Mouse (Mus musculus) lung, postnatal 4 days (tissue): ENCODE results near the gene Pde7b.
"Not testable (repeated sequence)": the region's sequence is repeated elsewhere in the genome, so short reads cannot be mapped to it uniquely, and the experiment has no call there.

Source experiments
- DNase-seq, 2 experiments: peaks; one replicate each; pipeline ENCODE4 v3.0.0; 2021

Pde7b gene

DNA sequence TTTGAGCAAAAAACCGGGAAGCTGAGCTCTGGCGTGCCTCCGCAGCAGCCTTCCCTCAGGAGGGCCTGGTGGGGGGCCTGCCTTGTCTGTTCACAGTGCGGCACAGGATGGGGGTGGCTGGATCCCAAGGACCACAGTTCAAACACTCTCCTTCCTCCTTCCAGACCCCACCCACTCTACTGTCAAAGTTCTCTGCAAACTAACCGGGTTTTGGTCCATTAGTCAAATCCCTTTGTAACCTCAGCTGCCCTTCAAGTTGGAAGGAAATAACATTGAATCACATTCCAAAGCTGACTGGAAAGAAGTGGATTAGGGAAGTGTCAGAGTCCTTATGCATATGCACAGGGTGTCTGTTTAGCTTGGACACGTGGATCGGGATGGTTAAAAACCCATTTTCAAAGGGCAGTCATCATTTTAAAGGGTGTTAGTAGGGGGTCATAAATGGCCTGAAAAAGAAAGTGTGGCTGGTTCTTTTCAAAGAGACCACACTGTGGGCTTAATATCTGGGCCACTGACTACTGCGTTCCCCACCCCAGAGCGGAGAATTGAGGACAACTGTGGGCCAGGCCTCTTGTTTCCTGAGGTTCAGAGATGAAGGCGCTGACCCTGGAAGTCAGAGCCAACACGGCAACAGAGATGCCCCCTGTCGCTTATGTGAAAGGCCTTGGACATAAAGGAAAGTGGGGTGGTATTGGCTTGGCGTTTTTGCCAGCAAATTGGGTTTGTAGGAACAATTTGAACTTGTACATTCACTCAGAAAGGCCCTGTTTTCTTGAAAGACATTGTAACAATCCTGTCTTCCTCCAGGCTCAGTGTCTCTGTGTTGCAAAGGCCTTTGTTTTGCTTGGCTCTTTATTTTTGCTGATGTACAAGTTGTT lies 175.8 kb downstream of the Pde7b start:
- peak; percentile 29 to 52 for DNase-seq

DNA sequence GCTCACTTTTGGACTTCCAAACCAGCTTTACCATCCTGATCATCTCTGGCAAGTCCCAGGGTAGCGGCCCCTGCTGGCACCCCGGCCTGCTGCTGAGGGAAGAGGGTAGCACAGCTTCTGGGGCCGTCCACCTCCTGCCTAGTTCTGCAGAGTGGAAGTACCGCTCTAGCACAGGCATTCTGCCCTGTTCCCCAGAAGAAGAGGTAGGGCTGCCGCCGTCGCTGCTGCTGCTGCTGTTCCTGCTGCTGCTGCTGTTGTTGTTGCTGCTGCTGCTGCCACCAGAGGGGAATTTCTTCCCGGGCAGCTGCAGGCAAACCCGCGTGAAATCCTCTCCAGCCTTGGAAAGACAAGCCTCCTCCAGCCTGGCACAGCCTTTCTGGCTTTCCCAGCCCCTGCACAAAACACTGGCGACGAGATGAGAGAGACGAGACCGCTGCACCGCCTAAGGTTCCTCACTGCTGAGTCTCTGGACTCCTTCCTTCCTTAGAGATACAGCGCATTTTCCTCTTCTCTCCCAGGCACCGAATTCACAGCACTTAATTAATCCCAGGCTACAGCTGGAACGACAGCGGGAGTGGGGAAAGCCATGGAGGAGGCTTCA lies 176.8 kb downstream of the Pde7b start:
- peak; percentile 70 to 72 for DNase-seq

DNA sequence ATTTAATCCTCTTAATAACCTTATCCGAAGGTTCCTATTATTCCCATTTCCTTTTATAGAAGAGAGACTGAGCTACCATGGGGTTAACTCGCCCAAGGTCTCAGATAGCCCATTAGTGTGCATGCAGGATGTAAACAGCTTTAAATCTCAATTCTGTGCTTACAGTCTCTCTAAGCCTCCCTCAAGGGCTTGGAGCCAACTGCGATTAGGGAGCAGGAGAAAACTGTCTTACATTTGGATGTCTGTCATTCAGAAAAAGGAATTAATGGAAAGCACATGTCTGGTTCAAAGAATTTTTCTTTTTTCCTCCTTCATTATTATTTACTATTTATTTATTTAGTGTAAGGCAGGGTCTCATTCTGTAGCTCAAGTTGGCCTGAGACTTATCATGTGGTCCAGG lies 181.8 kb downstream of the Pde7b start:
- no peak for DNase-seq

DNA sequence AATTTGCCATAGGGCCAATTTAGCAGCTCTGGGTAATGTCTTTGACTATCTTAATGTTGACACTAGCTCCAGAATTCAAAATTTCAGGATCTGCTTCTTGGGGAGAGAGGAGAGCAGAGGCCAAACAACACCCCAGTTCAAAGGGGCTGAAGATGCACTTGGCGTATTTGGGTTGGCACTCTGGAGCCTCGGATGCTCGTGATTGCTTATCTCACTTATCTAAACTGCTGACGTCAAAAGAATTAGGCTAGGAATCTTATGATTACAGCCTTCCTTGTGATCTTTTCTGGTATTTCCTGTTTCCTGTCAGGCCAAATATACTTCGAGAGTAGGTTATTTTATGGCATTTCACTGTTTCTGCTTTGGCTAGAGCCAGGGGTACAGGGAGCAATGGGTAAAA lies 191.1 kb downstream of the Pde7b start:
- DNase-seq = peak in 1 of 2 experiments; percentile 43

DNA sequence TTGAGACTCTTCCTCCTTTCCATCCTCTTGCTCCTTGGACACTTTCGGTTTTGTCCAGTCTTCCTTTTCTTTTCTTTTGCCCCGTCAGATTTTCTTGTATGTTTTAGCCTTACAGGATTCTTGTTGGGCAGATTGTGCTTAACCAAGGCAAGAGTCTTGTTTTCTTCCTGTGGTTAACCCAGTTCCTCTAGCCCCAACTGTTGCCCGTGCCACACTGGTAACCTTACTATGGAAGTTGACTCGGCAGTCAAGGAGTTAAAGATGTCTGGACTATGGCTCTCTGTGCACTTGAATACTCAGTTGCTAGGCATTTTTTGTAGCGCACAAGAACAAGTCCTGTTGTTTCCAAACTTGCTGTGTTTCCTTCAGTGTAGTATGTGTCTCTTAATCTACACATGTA lies 193.0 kb downstream of the Pde7b start:
- no peak for DNase-seq

DNA sequence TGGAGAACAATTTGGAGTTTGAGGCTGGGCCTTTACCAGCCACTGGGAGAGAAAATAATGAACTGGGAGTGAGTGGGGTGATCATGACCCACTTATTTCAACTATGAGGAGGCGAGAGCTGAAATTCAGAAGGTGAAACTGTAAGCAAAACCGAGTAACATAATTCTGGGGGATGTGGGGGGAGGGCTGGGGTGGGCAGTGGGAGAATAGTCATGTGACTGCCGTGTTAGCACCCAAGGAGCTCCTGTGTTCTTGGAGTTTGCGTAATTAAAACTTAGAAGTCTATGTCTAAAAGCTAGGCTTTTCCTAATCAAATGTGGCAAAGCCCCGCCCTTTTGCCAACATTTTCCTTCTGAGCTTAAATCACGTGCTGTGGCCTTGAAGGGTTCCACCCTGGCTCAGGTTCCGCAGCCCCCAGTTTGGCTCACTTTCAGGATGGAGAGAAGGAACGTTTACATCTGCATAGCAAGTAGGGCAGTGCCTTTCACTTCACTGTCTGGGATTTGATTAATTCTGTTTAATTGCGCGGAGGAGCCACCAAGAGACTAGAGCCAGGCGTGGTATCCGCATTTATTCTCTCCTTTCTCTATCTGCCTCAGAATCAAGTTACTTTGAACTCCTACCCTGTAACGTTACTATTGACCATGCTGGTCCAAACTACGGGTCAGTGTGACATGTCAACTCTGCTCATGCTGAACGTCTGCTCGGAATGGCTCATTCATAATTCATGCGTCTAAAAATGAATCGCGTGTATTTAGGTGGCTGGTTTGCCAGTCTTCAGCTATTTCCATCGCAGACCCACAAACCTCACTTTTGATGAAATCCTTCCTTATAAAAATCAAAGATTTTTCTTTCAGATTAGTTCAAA lies 196.1 kb downstream of the Pde7b start:
- no peak for DNase-seq

DNA sequence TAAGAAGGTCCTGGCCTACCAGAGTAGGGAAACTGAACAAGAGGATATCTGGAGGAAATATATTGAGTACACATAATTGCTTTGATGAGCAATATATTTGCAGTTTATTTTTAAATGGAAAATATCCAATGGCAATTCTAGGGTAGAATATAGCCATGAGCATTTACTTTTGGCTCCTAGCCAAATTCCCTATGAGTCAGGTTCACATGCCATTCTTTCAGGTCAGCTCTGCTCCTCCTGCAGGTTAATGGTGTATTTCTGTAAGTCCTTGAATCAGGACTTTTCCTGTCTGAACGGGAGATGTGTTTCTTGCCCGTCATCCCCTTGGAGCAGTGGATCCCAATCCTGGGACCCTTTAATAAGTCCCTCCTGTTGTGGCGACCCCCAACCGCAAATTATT lies 197.1 kb downstream of the Pde7b start:
- DNase-seq = no peak

DNA sequence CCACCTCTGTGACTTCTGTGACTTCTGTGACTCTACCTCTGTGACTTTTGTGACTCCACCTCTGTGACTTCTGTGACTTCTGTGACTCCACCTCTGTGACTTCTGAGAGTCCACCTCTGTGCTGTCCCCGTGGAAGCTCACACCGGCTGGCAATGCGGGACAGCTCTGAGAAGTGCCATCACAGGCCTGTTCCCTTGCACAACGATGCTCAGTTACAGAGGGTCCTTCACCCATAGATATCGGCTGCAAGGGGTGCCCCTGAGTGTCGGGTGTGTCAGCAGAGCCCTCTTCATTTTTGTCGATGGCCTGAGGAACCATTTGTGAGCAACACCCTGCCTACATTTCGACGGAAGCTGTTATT lies 206.4 kb downstream of the Pde7b start:
- no peak for DNase-seq

DNA sequence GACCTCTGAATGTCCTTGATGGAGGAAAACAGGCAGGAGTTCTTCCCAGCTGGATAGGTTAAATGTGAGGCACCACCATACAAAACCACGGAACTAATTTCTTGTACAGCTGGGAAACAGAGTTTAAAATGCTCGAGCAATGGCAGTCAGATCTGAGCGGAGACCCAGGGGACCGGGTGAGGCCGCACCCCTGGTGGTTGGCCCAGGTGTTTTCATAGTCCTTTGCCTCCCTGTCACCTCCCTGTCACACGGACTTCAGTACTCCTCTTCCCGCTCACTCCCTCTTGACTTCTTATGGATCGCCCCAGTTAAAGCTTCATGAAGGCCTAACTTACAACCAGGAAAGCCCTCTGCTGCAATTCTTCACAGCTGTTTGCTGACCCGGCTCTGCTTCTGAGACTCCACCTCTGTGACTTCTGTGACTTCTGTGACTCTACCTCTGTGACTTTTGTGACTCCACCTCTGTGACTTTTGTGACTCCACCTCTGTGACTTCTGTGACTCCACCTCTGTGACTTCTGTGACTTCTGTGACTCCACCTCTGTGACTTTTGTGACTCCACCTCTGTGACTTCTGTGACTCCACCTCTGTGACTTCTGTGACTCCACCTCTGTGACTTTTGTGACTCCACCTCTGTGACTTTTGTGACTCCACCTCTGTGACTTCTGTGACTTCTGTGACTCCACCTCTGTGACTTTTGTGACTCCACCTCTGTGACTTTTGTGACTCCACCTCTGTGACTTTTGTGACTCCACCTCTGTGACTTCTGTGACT lies 206.9 kb downstream of the Pde7b start:
- not testable (repeated sequence) for DNase-seq

DNA sequence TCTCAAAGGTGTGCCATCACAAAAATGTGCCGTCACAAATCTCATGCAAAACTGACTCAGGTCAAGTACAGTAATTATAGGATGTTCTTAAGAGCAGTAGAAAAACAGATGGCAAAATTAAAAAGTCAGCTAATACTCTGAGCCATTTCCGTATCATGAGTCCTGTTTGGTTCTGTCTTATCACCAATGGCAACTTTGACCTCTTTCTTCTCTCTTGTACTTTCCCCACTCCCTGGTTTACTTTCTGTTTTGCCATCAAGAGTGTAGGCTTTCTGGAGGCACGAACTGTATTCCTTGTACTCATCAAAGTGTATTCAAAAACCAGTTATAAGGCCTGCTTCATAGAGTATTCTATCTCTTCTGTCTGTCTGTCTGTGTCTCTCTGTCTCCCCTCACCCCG lies 211.0 kb downstream of the Pde7b start:
- no peak for DNase-seq

DNA sequence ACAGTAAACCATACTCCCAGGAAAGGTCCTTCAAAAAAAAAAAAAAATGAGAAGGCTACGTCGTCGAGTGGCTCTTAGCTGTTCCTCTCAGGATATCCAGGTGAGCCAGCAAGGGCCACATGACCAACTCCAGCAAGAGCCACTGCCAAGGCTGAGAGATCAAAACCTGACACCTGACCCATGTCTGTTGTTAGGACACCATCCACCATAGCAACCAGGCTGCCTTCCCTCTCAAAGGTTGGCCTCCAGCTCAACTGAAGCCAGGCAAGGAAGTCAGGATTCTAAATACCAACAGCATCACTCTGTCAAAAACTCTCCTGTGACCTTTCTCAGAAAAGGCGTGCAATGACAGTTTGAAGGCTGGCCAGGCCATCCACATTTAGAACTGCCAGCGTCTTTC lies 211.4 kb downstream of the Pde7b start:
- DNase-seq = peak; percentile 32 to 63

DNA sequence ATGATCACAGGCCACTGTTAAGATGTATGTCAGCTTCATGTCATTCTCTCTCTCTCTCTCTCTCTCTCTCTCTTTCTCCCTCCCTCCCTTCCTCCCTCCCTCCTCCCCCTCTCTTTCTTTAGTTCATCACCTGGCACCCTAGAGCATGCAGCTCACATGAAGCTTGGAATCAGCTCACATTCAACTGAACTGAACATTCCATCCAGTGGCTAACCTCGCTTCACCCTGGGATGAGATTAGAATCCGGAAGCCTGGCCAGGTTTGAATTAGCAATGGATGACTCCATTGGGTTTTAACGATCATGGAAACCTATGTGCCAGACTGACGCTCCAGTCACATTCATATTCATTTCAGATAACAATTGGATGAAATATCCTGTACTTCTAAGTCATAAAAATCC lies 215.1 kb downstream of the Pde7b start:
- no peak for DNase-seq

DNA sequence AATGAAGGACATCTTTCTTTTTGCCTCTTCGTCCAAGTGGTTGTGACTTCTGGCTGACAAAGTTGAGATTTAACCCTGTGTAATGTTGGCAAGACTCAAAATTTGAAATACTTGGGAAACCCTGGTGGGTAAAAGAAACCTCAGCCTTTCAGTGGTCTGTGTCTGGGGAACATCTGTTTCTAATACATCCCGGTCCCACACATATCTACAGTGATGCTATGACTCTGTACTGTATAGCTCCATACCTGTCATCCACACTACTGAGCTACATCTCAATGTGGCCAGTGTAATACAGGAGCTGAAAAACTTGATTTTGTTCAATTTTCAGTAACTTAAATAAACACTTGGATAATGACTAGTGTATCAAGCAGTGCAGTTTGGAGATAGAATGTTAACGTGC lies 216.4 kb downstream of the Pde7b start:
- DNase-seq = no peak

DNA sequence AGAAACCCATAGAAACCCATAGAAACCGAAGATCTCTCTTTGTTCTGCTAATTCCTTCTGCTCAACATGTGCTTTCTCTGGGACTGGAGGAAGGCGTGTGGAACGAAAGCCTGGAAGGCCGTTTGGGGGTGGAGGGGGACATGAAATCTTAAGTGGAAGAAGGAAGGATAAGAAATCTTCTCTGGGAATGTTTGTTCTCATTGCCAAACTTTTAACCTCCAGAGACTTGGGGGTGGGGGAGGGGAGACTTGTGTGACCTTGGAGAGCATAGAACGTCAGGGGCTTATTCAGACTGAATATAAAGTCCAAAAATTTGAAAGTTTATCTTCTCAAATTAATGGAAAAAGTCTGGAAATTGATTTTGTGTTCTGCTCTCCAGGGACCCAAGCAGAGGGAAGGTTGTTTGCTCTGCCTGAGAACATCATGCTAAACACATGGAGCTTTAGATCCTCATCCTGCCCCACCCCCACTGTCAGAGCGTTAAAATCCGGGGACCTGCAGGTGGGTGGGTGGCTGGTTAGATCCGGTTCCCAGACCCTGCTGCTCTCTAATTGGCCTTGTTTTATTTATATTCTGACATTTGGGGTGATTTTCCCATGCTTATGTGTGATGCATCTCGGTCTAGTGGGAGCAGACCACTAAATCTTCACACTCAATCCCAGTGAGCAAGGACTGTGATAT lies 217.0 kb downstream of the Pde7b start:
- DNase-seq = no peak

DNA sequence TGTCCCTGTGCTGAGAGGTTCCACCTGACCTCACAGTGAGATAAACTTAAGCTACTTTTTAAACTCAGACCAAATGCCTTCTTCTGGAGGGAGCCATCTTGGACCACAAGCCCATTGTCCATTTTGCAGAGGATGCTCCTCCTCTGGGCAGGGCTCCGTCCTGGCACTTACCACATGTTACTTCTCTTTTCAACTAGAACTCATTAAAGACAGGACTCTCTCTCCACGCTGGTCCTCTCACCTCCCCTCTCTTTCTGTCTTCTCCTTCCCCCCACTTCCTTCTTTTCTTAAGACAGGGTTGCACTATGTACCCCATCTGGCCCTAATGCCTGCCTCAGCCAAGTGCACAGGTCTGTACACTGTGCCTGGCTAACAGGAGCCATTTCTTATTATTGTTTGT lies 217.8 kb downstream of the Pde7b start:
- no peak for DNase-seq

DNA sequence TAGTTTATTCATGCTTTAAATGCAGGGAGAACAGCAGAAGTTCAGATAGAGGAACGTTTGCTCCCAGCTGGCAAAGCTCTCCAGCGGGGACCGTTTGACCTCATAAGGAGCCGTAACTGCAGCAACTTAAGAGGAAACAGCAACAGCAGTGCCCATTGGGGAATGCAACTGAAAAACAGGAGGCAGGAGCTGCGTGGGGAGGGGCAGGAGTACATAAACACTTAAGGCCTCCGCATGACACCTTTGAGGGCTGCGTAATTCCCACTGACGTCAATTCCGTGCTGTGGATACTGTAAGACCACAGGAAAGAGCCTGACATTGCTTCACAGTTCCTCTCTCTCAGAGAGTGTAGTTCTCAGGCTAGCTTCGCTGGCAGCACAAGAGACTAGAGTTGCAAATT lies 219.4 kb downstream of the Pde7b start:
- DNase-seq = peak; percentile 45 to 69

DNA sequence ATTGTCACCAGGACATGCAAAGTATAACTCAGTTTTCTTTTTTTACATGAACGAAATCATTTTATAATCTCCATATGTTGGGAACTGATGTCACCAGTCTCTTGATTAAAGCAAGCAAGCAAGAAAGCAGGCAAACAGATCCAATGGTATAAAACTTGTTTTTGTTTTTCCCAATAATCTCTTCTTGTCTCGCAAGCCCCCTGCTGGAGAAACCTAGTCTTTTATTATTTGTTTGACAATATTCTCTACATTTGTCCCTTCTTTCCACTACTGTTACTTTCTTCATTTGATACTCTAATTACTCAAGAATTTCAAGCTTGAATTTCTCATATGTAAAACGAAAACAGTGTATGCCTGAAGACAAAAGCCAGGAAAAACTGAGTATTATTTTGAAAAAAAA lies 220.1 kb downstream of the Pde7b start:
- no peak for DNase-seq

DNA sequence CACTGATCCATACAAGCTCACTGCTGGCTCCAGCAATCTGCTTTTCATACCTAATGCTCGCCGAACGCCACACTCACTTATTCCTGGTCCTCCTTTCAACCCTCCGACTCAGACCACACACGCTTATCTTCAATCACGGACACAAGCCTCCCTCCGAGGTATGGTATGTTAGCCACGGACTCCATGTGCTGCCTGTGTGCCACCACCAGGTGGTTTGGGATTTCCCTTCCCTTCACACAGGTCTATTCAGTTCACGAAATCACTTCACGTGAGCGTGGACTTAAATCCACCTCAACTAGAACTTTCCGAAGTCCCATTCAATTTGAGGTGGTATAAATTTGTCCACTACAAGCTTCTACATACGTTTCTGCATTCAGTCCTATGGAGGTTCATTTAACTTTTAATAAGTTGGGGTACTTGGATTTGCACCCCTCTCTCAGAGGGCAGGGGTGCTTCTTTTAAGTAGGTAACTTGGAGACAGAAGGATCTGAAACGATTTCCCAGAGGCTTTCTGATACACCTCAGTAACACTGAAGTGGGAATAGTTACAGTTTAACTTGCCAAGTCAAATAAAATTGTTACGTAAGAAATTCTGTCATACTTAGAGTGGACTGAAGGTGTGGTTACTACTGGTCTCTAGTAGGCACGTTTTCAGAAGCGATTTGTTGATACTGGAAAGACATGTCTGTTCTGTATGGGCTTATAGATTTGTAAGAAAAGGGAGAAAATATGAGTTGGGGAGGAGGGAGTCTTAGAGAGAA lies 221.4 kb downstream of the Pde7b start:
- DNase-seq = no peak

DNA sequence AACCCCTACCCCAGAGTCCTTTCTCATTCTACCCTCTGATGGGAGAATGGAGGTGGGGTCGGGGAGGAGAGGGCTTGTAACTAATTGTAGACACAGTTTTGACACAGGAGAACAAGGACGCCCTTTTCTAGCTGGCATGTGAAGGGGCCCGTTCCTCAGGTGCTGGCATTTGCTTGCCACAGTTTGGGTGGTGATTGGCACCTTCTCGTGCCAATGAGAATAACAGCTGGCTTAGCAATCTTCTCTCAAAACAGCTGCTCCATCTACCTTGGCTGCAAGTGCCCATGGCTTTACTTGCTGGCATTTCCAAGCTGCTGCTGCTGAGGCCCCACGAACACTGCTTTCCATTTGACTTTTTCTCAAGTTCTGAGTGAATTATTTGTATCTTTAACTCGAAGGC lies 223.7 kb downstream of the Pde7b start:
- no peak for DNase-seq

DNA sequence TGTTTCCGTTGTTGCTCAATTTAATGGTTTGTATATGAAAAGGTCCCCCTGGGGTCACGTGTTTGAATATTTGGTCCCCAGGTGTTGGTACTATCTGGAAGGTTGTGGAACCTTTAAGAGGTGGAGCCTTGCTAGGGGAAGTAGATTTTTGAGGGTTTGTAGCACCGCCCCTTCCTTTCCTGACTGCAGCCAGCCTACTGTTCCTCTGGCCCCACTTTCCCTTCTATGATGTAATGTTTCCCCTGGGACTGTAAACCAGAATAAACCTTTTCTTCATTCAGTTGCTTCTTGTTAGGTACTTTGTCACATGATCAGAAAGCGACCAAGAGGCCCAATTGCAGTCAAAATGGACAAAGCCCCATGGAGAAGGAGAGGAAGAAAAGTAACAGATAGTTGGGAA lies 229.8 kb downstream of the Pde7b start:
- no peak for DNase-seq

DNA sequence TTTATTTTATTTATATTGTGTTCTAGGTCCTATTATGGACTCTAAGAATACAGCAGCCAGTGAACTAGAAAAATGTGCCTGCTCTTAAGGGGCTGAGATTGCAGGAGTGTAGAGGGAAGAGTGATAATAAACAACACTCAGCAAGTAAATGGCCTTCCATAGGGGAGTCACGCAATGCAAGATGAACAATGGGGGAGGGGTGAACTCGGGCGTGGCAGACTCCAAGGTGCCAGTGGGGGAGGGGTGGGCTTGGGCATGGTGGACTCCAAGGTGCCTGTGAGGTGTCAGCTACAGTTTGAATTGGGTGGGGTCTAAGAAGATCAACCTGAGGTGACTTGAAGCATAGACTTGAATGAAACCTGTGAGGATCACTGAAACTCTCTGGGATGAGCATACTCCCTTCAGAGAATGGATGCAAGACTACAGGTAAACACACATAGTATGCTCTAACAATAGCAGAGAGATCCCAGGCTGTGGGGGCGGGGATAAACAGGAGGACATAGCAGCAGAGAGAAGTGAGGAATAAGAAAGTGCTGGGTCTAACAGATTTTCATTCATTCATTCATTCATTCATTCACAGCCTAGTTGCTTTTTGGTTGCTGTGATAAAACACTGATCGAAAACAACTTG lies 230.9 kb downstream of the Pde7b start:
- DNase-seq = no peak
